Mouse (Mus musculus) intestine, postnatal 0 days (tissue): Measurements from ENCODE around the gene Plekhn1. TPM values are rescaled to one million over a fixed set of nuclear protein-coding genes. Genes with fewer than 3 reads are reported as not detected.

Source experiments
- ATAC-seq: fragments of 200-750 bp; cut with Nextera tagmentation; 2 replicates; pipeline ENCODE4 v1.8.0; 2017; ENCODE audit warnings: mild to moderate bottlenecking, moderate TSS enrichment, moderate library complexity
- H3K27ac ChIP-seq: fragments of 300-500 bp; sonication (generic); 2 replicates; pipeline ENCODE4 v1.5.1; 2014; ENCODE audit warnings: mild to moderate bottlenecking, low read depth, low read length, moderate library complexity
- H3K27me3 ChIP-seq: fragments of 300-500 bp; sonication (generic); replicated peaks from 2 replicates; pipeline ENCODE4 v1.6.1; 2014; ENCODE audit warnings: low read length, mixed read lengths; ENCODE audit not compliant: control insufficient read depth, insufficient read depth
- H3K36me3 ChIP-seq: fragments of 300-500 bp; sonication (generic); 2 replicates; pipeline ENCODE4 v1.6.1; 2014; ENCODE audit warnings: mild to moderate bottlenecking, moderate library complexity; ENCODE audit not compliant: control insufficient read depth, insufficient read depth
- H3K4me1 ChIP-seq: fragments of 300-500 bp; sonication (generic); replicated peaks from 2 replicates; pipeline ENCODE4 v1.6.1; 2014; ENCODE audit warnings: antibody characterized with exemption, low read length, mixed read lengths; ENCODE audit not compliant: control insufficient read depth, insufficient read depth
- H3K4me2 ChIP-seq: fragments of 300-500 bp; sonication (generic); replicated peaks from 2 replicates; pipeline ENCODE4 v1.6.1; 2014; ENCODE audit warnings: low read depth, mild to moderate bottlenecking, moderate library complexity
- H3K4me3 ChIP-seq: fragments of 300-500 bp; sonication (generic); 2 replicates; pipeline ENCODE4 v1.5.1; 2014; ENCODE audit warnings: low read depth, low read length
- H3K9ac ChIP-seq: fragments of 300-500 bp; sonication (generic); 2 replicates; pipeline ENCODE4 v1.6.1; 2014; ENCODE audit warnings: mild to moderate bottlenecking, low read depth, low read length
- H3K9me3 ChIP-seq: fragments of 300-500 bp; sonication (generic); 2 replicates; pipeline ENCODE4 v1.6.1; 2016; ENCODE audit warnings: mixed run types; ENCODE audit not compliant: control insufficient read depth
- CTCF ChIP-seq: sonication (generic); IDR thresholded peaks from 2 replicates; pipeline ENCODE4 v1.5.1; 2016; ENCODE audit warnings: low read depth, mild to moderate bottlenecking, control low read depth, antibody characterized with exemption, moderate library complexity
- WGBS: fragments of 180-500 bp; shearing (Covaris S2); extraction: QIAGEN DNeasy Blood & Tissue Kit; methylation state at CpG from one replicate; pipeline ENCODE4 v1.1.7; 2014; 5-methylcytosine and 5-hydroxymethylcytosine counted together
- polyA plus RNA-seq: library from polyadenylated mRNA; unstranded; fragments of >200 nt; fragmentation: Nextera tagmentation; extraction: Ambion mirVana; gene quantifications from 2 replicates; pipeline ENCODE4 v1.2.1, GENCODE M21; 2015

Gene Plekhn1
- polyA plus RNA-seq, 1 experiment from 2014 or later, result 8.3 TPM

DNA sequence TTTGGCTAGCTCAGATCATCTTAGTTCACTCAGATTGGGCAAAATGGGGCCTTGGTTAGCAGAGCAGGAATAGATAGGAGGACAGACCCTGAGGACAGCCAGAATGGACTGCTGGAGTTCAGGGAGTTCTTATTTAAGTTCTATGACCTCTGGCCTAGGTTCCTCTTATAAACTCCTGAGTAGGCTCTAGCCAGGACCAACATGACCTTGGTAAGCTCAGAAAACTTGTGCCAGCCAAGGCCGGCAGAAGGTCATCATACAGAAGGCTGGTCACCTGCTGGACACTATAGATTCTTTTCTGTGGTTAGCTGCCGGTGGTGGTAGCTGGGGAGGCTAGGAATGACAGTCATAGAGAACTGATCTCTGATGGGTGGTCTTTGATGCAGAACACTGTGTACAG is 18.5 kb downstream of the Plekhn1 start:
- no peak overlapping the region for H3K4me3 ChIP-seq
- TF ChIP-seq CTCF, result no peak
- no peaks in the 10 kb centered on the region for H3K9me3 ChIP-seq
- H3K4me2 ChIP-seq, result no peak overlapping the region
- ATAC-seq, result no peak
- no peak overlapping the region for H3K27ac ChIP-seq
- no peaks in the 10 kb centered on the region for H3K27me3 ChIP-seq
- no peaks in the 10 kb centered on the region for H3K4me1 ChIP-seq
- H3K9ac ChIP-seq, result no peak overlapping the region
- 92% methylated on average over 2 of the region's 2 CpGs for WGBS
- no peaks in the 10 kb centered on the region; the same call in 1 of the 2 replicates for H3K36me3 ChIP-seq

DNA sequence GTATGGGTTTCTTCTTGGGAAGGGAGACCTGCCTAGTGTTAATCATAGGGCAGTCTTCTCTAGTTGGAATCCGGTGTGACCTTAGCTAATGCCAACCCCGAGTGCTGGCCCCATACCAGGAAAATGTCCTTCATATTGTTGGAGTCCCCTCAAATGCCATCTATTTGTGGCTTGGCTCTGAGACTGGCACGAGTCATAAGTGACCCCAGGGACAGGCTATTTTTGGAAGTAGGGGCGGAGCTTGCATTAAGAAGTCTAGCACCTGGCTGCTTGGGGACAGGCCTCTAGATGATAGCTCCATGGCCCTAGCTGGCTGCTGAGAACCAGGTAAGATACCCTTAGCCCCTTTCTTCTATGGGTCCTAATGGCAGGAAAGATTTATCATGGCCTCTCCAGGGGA is 19.0 kb downstream of the Plekhn1 start, which contains the start of gene Perm1:
Perm1 (plus strand) TSS at position 220 of the 400 bp plus-strand sequence.
- no peak for ATAC-seq
- TF ChIP-seq CTCF, result no peak
- Histone ChIP-seq H3K27me3 (no peaks in the 10 kb centered on the region), H3K9ac (no peak within 1 kb of the TSS), H3K36me3 (no peaks in the 10 kb centered on the region; the same call in 1 of the 2 replicates), H3K4me2 (no peak within 1 kb of the TSS), H3K4me1 (no peaks in the 10 kb centered on the region), H3K27ac (no peak within 1 kb of the TSS), H3K9me3 (no peaks in the 10 kb centered on the region), H3K4me3 (no peak within 1 kb of the TSS)
- 66% methylated on average over 4 of the region's 4 CpGs for WGBS

DNA sequence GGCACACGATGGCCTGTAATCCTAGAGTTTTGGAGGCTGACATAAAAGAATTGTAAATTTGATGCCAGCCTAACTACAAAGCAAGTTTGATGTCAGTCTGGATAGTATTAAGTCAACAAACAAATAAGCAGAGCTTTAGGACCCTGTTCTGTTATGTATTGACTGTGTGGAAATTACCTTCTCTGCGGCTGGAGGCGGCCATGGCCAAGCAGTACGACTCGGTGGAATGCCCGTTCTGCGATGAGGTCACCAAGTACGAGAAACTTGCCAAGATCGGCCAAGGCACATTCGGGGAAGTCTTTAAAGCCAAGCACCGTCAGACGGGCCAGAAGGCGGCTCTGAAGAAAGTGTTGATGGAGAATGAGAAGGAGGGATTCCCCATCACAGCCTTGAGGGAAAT is 21.5 kb downstream of the Plekhn1 start:
- H3K36me3 ChIP-seq, result no peaks in the 10 kb centered on the region
- no peak overlapping the region for H3K4me3 ChIP-seq
- no peak overlapping the region for H3K27ac ChIP-seq
- ATAC-seq, result no peak
- no peak overlapping the region for H3K4me2 ChIP-seq
- 91% methylated on average over 13 of the region's 13 CpGs for WGBS
- no peaks in the 10 kb centered on the region for H3K27me3 ChIP-seq
- no peaks in the 10 kb centered on the region for H3K4me1 ChIP-seq
- H3K9me3 ChIP-seq, result no peaks in the 10 kb centered on the region
- TF ChIP-seq CTCF, result no peak
- no peak overlapping the region for H3K9ac ChIP-seq

DNA sequence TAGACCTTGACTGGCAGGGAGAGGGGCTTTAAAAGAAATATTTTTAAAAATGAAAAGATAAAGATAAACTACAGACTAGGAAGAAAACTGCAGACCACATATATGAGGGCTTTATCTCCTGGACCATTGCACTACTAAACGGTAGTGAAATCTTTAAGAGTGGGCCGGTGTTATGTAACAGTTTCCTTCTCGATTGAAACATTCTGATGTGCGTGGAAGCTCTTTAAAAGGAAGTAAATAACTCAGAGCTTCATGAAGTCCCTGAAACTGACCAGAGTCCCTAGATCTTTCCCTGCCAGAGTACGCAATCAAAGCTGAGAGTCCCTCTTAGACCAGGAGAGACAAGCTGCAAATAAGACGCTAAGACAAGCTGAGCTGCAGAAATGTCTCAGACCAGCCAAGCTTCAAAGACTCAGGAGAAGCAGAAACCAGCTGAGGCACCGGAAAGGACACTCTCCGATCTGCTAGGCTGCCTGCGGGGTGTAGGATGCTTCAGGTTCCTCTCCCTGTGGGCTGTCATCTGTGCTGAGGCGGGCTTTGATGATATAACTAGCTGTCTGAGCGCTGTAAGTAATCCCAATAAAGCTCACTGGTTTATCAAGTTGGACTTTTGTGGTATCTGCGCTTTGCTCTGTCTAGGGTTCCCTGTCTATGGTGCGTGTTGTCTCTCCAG is 24.6 kb downstream of the Plekhn1 start:
- Histone ChIP-seq H3K9me3 (no peaks in the 10 kb centered on the region), H3K4me1 (no peaks in the 10 kb centered on the region), H3K27ac (no peak overlapping the region), H3K36me3 (no peaks in the 10 kb centered on the region), H3K4me3 (no peak overlapping the region), H3K4me2 (no peak overlapping the region), H3K27me3 (peaks cover 4% of the 10 kb centered on the region; the same call in 1 of the 2 replicates), H3K9ac (no peak overlapping the region)
- ATAC-seq, result no peak
- TF ChIP-seq CTCF, result no peak
- 68% methylated on average over 13 of the region's 13 CpGs for WGBS

DNA sequence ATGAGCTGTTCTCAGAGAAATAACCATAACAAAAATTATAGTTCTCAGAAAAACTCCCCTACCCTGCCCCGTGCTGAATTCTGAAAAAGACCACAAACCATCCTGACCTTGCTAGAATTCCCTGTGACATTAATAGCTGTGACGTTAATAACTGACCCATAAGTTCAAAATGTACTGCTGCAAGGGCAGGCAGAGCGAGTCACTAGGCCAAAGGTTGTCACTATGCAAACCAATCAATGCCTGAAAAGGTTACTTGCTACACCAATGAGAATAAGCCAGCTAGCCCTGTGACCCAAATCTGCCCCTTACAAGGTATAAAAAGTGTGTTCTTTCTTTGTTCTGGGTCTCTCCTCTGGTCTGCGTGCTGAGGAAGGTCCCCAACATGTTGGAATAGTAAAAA is 25.8 kb downstream of the Plekhn1 start:
- Histone ChIP-seq H3K4me2 (no peak overlapping the region), H3K4me3 (no peak overlapping the region), H3K36me3 (no peaks in the 10 kb centered on the region), H3K27ac (no peak overlapping the region), H3K27me3 (peaks cover 7% of the 10 kb centered on the region), H3K9me3 (no peaks in the 10 kb centered on the region), H3K9ac (no peak overlapping the region), H3K4me1 (no peaks in the 10 kb centered on the region)
- ATAC-seq, result no peak
- WGBS, result 85% methylated on average over 4 of the region's 4 CpGs
- no peak for TF ChIP-seq CTCF

DNA sequence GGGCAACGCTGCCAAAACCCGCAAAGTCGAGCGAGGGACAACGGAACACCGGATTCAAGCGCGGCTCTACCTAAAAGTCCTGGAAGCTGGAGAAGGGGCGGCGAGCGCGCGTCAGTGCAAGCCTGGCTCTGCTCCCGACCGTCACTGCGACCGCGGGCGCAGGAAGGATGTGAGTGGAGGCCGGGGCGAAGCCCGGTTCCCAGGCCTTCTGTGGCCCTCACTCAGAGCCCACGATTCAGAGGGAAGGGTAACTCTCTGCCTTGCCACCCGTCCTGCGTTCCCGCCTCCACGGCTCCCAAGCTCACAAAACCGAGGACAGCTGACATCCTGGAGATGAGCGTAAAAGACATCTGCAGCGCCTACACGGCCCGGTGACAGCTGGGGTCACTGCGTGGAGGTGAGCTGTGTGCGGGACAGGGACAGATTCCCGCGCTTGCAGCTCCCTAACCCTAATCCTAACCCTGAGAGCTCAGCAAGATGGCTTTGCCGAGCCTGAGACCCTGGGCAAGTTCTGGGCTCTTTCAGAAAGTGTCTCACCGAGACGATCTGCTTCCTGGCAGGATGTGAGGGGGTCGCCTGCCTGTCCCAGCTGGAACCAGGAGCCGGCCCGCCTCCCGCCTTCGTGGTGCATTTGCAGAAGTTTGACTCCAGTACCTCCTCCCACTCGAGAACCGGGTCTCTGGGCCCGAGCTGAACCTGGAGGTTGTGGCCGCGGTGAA is 31.1 kb downstream of the Plekhn1 start:
- 0 out of 2 replicates have a peak, but pooled peaks cover 2% of the 10 kb centered on the region for H3K4me1 ChIP-seq
- peaks cover 25% of the 10 kb centered on the region for H3K27me3 ChIP-seq
- H3K4me3 ChIP-seq, result peak overlapping the region; percentile 49
- no peaks in the 10 kb centered on the region for H3K36me3 ChIP-seq
- WGBS, result 1% methylated on average over 49 of the region's 49 CpGs
- H3K9ac ChIP-seq, result peak overlapping the region; percentile 47
- 0 out of 2 replicates have a peak overlapping the region, but pooled peaks have one; percentile 35 for H3K27ac ChIP-seq
- no peak for ATAC-seq
- TF ChIP-seq CTCF, result no peak
- no peaks in the 10 kb centered on the region for H3K9me3 ChIP-seq
- peak overlapping the region; percentile 77 for H3K4me2 ChIP-seq
